Mouse (Mus musculus) heart, postnatal 0 days (tissue): ENCODE measurements around the gene Fam163a. TPM values are rescaled to one million over a fixed set of nuclear protein-coding genes. Genes with fewer than 3 reads are reported as not detected.

Experiments used
- ATAC-seq: fragments of 200-750 bp; cut with Nextera tagmentation; 2 replicates; pipeline ENCODE4 v1.8.0; 2017; ENCODE audit warnings: low read depth, moderate number of reproducible peaks, moderate library complexity; ENCODE audit not compliant: insufficient read depth
- DNase-seq: peaks from one replicate; pipeline ENCODE4 v3.0.0-alpha.2; 2016; ENCODE audit warnings: low spot score
- H3K27ac ChIP-seq: fragments of 300-500 bp; sonication (generic); 2 replicates; pipeline ENCODE4 v1.5.1; 2014; ENCODE audit warnings: low read depth, mild to moderate bottlenecking
- H3K27me3 ChIP-seq: fragments of 300-500 bp; sonication (generic); 2 replicates; pipeline ENCODE4 v1.6.1; 2014; ENCODE audit warnings: low read length, mixed read lengths; ENCODE audit not compliant: control insufficient read depth, insufficient read depth
- H3K36me3 ChIP-seq: fragments of 300-500 bp; sonication (generic); replicated peaks from 2 replicates; pipeline ENCODE4 v1.6.1; 2014; ENCODE audit warnings: low read length, mixed read lengths; ENCODE audit not compliant: control insufficient read depth, insufficient read depth
- H3K4me1 ChIP-seq: fragments of 300-500 bp; sonication (generic); 2 replicates; pipeline ENCODE4 v1.6.1; 2014; ENCODE audit warnings: antibody characterized with exemption; ENCODE audit not compliant: control insufficient read depth, insufficient read depth
- H3K4me2 ChIP-seq: fragments of 300-500 bp; sonication (generic); 2 replicates; pipeline ENCODE4 v1.6.1; 2014; ENCODE audit warnings: low read depth, mild to moderate bottlenecking, low read length, moderate library complexity
- H3K4me3 ChIP-seq: fragments of 300-500 bp; sonication (generic); 2 replicates; pipeline ENCODE4 v1.5.1; 2014; ENCODE audit warnings: low read depth, low read length
- H3K9ac ChIP-seq: fragments of 300-500 bp; sonication (generic); replicated peaks from 2 replicates; pipeline ENCODE4 v1.6.1; 2014; ENCODE audit warnings: low read depth, low read length, mixed read lengths
- H3K9me3 ChIP-seq: fragments of 300-500 bp; sonication (generic); replicated peaks from 2 replicates; pipeline ENCODE4 v1.6.1; 2016; ENCODE audit warnings: low read length; ENCODE audit not compliant: control insufficient read depth
- CTCF ChIP-seq: IDR thresholded peaks from 2 replicates; pipeline ENCODE4 v1.5.1; 2016; ENCODE audit warnings: antibody characterized with exemption, control low read depth, low read depth
- EP300 ChIP-seq: IDR thresholded peaks from 2 replicates; pipeline ENCODE4 v1.6.1; 2016; ENCODE audit warnings: antibody characterized with exemption, low read depth
- WGBS: fragments of 180-500 bp; shearing (Covaris S2); extraction: QIAGEN DNeasy Blood & Tissue Kit; methylation state at CpG from one replicate; pipeline ENCODE4 v1.1.7; 2014; 5-methylcytosine and 5-hydroxymethylcytosine counted together
- polyA plus RNA-seq: library from polyadenylated mRNA; unstranded; fragments of >200 nt; fragmentation: Nextera tagmentation; extraction: Ambion mirVana; gene quantifications from 2 replicates; pipeline ENCODE4 v1.2.1, GENCODE M21; 2015
- total RNA-seq: library from RNA; depleted of rRNA; stranded (reverse); fragments of >200 nt; gene quantifications from 2 replicates; pipeline ENCODE4 v1.2.3, GENCODE M21; 2014; ENCODE audit warnings: low replicate concordance

Gene Fam163a
- total and polyA plus RNA-seq, 2 experiments from 2014 or later: 1.6 to 1.8 TPM

GRCm38 (mm10) chr1:156112142-156112541 is 92.7 kb downstream of the Fam163a start:
- WGBS: 62% methylated on average over 7 of the region's 7 CpGs
- no peak overlapping the region for H3K4me2 ChIP-seq
- H3K9me3 ChIP-seq: no peaks in the 10 kb centered on the region
- H3K9ac ChIP-seq: no peak overlapping the region
- H3K4me1 ChIP-seq: no peaks in the 10 kb centered on the region
- H3K27me3 ChIP-seq: no peaks in the 10 kb centered on the region
- ATAC-seq: no peak
- H3K36me3 ChIP-seq: no peaks in the 10 kb centered on the region
- TF ChIP-seq EP300 (no peak), CTCF (no peak)
- DNase-seq: no peak
- H3K4me3 ChIP-seq: no peak overlapping the region
- H3K27ac ChIP-seq: no peak overlapping the region

GRCm38 (mm10) chr1:156111728-156112127 is 93.1 kb downstream of the Fam163a start:
- H3K9ac ChIP-seq: no peak overlapping the region
- H3K4me3 ChIP-seq: no peak overlapping the region
- DNase-seq (no peak), ATAC-seq (no peak)
- H3K27me3 ChIP-seq: no peaks in the 10 kb centered on the region
- H3K27ac ChIP-seq: no peak overlapping the region
- H3K4me1 ChIP-seq: no peaks in the 10 kb centered on the region
- no peak overlapping the region for H3K4me2 ChIP-seq
- H3K36me3 ChIP-seq: no peaks in the 10 kb centered on the region
- 39% methylated on average over 12 of the region's 12 CpGs for WGBS
- no peaks in the 10 kb centered on the region for H3K9me3 ChIP-seq
- TF ChIP-seq CTCF: no peak
- TF ChIP-seq EP300: no peak

- Histone ChIP-seq H3K9me3 (no peaks in the 10 kb centered on the region), H3K9ac (no peak overlapping the region), H3K4me2 (no peak overlapping the region), H3K4me3 (no peak overlapping the region), H3K27ac (no peak overlapping the region), H3K27me3 (no peaks in the 10 kb centered on the region), H3K36me3 (no peaks in the 10 kb centered on the region), H3K4me1 (no peaks in the 10 kb centered on the region)
- TF ChIP-seq EP300: no peak
- TF ChIP-seq CTCF: peak; percentile 21
- 76% methylated on average over 9 of the region's 9 CpGs for WGBS
- no peak for ATAC-seq
- no peak for DNase-seq
These were observed 93.7 kb downstream of the Fam163a start for GRCm38 (mm10) chr1:156111090-156111489.

- Histone ChIP-seq H3K27me3 (no peaks in the 10 kb centered on the region), H3K4me2 (peak overlapping the region; percentile 0; the same call in 1 of the 2 replicates), H3K4me1 (no peaks in the 10 kb centered on the region), H3K36me3 (no peaks in the 10 kb centered on the region), H3K9ac (no peak overlapping the region), H3K9me3 (0 out of 2 replicates have a peak, but pooled peaks cover 7% of the 10 kb centered on the region), H3K4me3 (no peak overlapping the region), H3K27ac (no peak overlapping the region)
- DNase-seq (peak; percentile 26), ATAC-seq (no peak)
- TF ChIP-seq EP300: no peak
- TF ChIP-seq CTCF: no peak
- WGBS: 42% methylated on average over 10 of the region's 10 CpGs
These were observed 96.4 kb downstream of the Fam163a start for GRCm38 (mm10) chr1:156108400-156108799.

- no peak overlapping the region for H3K27ac ChIP-seq
- no peak overlapping the region for H3K4me2 ChIP-seq
- TF ChIP-seq EP300 (no peak), CTCF (no peak)
- ATAC-seq: no peak
- H3K4me3 ChIP-seq: no peak overlapping the region
- DNase-seq: no peak
- no peaks in the 10 kb centered on the region for H3K4me1 ChIP-seq
- no peaks in the 10 kb centered on the region for H3K36me3 ChIP-seq
- H3K9ac ChIP-seq: no peak overlapping the region
- 85% methylated on average over 2 of the region's 2 CpGs for WGBS
- H3K27me3 ChIP-seq: no peaks in the 10 kb centered on the region
- 0 out of 2 replicates have a peak, but pooled peaks cover 7% of the 10 kb centered on the region for H3K9me3 ChIP-seq
These were observed 97.4 kb downstream of the Fam163a start for GRCm38 (mm10) chr1:156107424-156107823.

- H3K9ac ChIP-seq: no peak overlapping the region
- 55% methylated on average over 2 of the region's 2 CpGs for WGBS
These were observed 99.4 kb downstream of the Fam163a start for GRCm38 (mm10) chr1:156105381-156105780.

More at GRCm38 (mm10) chr1:156105381-156105780, 99.4 kb downstream of the Fam163a start:
- DNase-seq (no peak), ATAC-seq (no peak)
- H3K4me2 ChIP-seq: no peak overlapping the region
- H3K27me3 ChIP-seq: no peaks in the 10 kb centered on the region
- no peaks in the 10 kb centered on the region for H3K36me3 ChIP-seq
- H3K4me1 ChIP-seq: no peaks in the 10 kb centered on the region
- H3K9me3 ChIP-seq: peaks cover 7% of the 10 kb centered on the region; the same call in 1 of the 2 replicates
- TF ChIP-seq CTCF (no peak), EP300 (no peak)
- no peak overlapping the region for H3K27ac ChIP-seq
- no peak overlapping the region for H3K4me3 ChIP-seq
